Mouse (Mus musculus) lung, embryonic 14.5 days (tissue): Measurements from ENCODE around the gene Keap1. TPM values are rescaled to one million over a fixed set of nuclear protein-coding genes. Genes with fewer than 3 reads are reported as not detected.
"Not testable (repeated sequence)": the region's sequence is repeated elsewhere in the genome, so short reads cannot be mapped to it uniquely, and the experiment has no call there.

ENCODE experiments used
- ATAC-seq: fragments of 200-750 bp; cut with Nextera tagmentation; 2 replicates; pipeline ENCODE4 v1.8.0; 2017; ENCODE audit warnings: mild to moderate bottlenecking, moderate TSS enrichment, moderate library complexity; ENCODE audit not compliant: insufficient read depth
- DNase-seq: peaks from one replicate; pipeline ENCODE4 v3.0.0-alpha.2; 2015
- H3K27ac ChIP-seq: fragments of 300-500 bp; sonication (generic); 2 replicates; pipeline ENCODE4 v1.5.1; 2014; ENCODE audit warnings: low read depth, mild to moderate bottlenecking, moderate library complexity
- H3K27me3 ChIP-seq: fragments of 300-500 bp; sonication (generic); 2 replicates; pipeline ENCODE4 v1.6.1; 2014; ENCODE audit warnings: low read length, control low read depth; ENCODE audit not compliant: insufficient read depth
- H3K36me3 ChIP-seq: fragments of 300-500 bp; sonication (generic); 2 replicates; pipeline ENCODE4 v1.6.1; 2014; ENCODE audit warnings: control low read depth; ENCODE audit not compliant: insufficient read depth
- H3K4me1 ChIP-seq: fragments of 300-500 bp; sonication (generic); 2 replicates; pipeline ENCODE4 v1.6.1; 2014; ENCODE audit warnings: antibody characterized with exemption, control low read depth; ENCODE audit not compliant: insufficient read depth
- H3K4me2 ChIP-seq: fragments of 300-500 bp; sonication (generic); 2 replicates; pipeline ENCODE4 v1.6.1; 2014; ENCODE audit warnings: mild to moderate bottlenecking
- H3K4me3 ChIP-seq: fragments of 300-500 bp; sonication (generic); 2 replicates; pipeline ENCODE4 v1.5.1; 2014; ENCODE audit warnings: low read depth, low read length
- H3K9ac ChIP-seq: fragments of 300-500 bp; sonication (generic); 2 replicates; pipeline ENCODE4 v1.6.1; 2014
- H3K9me3 ChIP-seq: fragments of 300-500 bp; sonication (generic); 2 replicates; pipeline ENCODE4 v1.6.1; 2016; ENCODE audit warnings: low read depth, low read length, control low read depth
- CTCF ChIP-seq: IDR thresholded peaks from 2 replicates; pipeline ENCODE4 v1.5.1; 2016; ENCODE audit warnings: antibody characterized with exemption, low read depth
- WGBS: fragments of 180-500 bp; shearing (Covaris S2); extraction: QIAGEN DNeasy Blood & Tissue Kit; methylation state at CpG from one replicate; pipeline ENCODE4 v1.1.7; 2014; 5-methylcytosine and 5-hydroxymethylcytosine counted together
- polyA plus RNA-seq: library from polyadenylated mRNA; unstranded; fragments of >200 nt; fragmentation: Nextera tagmentation; extraction: Ambion mirVana; gene quantifications from 2 replicates; pipeline ENCODE4 v1.2.1, GENCODE M21; 2014

The Keap1 gene
- polyA plus RNA-seq, 1 experiment from 2014 or later = 44.6 TPM

- Histone ChIP-seq H3K27me3 (no peaks in the 10 kb centered on the region), H3K4me3 (no peak overlapping the region), H3K9ac (no peak overlapping the region), H3K9me3 (no peaks in the 10 kb centered on the region), H3K27ac (no peak overlapping the region), H3K4me2 (no peak overlapping the region), H3K4me1 (no peaks in the 10 kb centered on the region), H3K36me3 (peaks cover 97% of the 10 kb centered on the region)
- 90% methylated on average over 9 of the region's 9 CpGs for WGBS
- ATAC-seq = no peak
- no peak for DNase-seq
- TF ChIP-seq CTCF = no peak
Measured at GRCm38 (mm10) chr9:21272391-21272790, 33.2 kb upstream of the Keap1 start.

GRCm38 (mm10) chr9:21269590-21269989, 30.4 kb upstream of the Keap1 start:
- ATAC-seq, H3K4me1 ChIP-seq, H3K27me3 ChIP-seq, H3K9ac ChIP-seq, H3K9me3 ChIP-seq, H3K4me3 ChIP-seq, H3K4me2 ChIP-seq, H3K27ac ChIP-seq, DNase-seq: not testable (repeated sequence)
- peaks cover 75% of the 10 kb centered on the region for H3K36me3 ChIP-seq
- 73% methylated on average over 5 of the region's 5 CpGs for WGBS

- Histone ChIP-seq H3K9me3 (no peaks in the 10 kb centered on the region), H3K4me1 (peaks cover 11% of the 10 kb centered on the region; the same call in 1 of the 2 replicates), H3K4me3 (no peak overlapping the region), H3K36me3 (peaks cover 62% of the 10 kb centered on the region), H3K27me3 (no peaks in the 10 kb centered on the region), H3K27ac (no peak overlapping the region), H3K9ac (no peak overlapping the region), H3K4me2 (no peak overlapping the region)
- DNase-seq = no peak
- TF ChIP-seq CTCF = no peak
- 94% methylated on average over 16 of the region's 16 CpGs for WGBS
- no peak for ATAC-seq
Measured at GRCm38 (mm10) chr9:21268305-21268704, 29.1 kb upstream of the Keap1 start.

GRCm38 (mm10) chr9:21266889-21267288, 27.7 kb upstream of the Keap1 start:
- Histone ChIP-seq H3K9ac (no peak overlapping the region), H3K4me3 (no peak overlapping the region), H3K27me3 (no peaks in the 10 kb centered on the region), H3K4me1 (peaks cover 11% of the 10 kb centered on the region; the same call in 1 of the 2 replicates), H3K4me2 (peak overlapping the region; percentile 90; the same call in 1 of the 2 replicates), H3K27ac (no peak overlapping the region), H3K36me3 (peaks cover 48% of the 10 kb centered on the region), H3K9me3 (no peaks in the 10 kb centered on the region)
- no peak for TF ChIP-seq CTCF
- WGBS = 87% methylated on average over 5 of the region's 5 CpGs
- DNase-seq (no peak), ATAC-seq (no peak)

GRCm38 (mm10) chr9:21265611-21266010, 26.4 kb upstream of the Keap1 start:
- ATAC-seq = peak; percentile 15; the same call in 1 of the 2 replicates
- no peak for DNase-seq
- Histone ChIP-seq H3K36me3 (peaks cover 35% of the 10 kb centered on the region), H3K27me3 (no peaks in the 10 kb centered on the region), H3K4me1 (peaks cover 11% of the 10 kb centered on the region; the same call in 1 of the 2 replicates), H3K27ac (peak overlapping the region; percentile 36; the same call in 1 of the 2 replicates), H3K4me3 (peak overlapping the region; percentile 88), H3K9ac (peak overlapping the region; percentile 85), H3K4me2 (peak overlapping the region; percentile 90), H3K9me3 (no peaks in the 10 kb centered on the region)
- WGBS = 4% methylated on average over 11 of the region's 11 CpGs
- TF ChIP-seq CTCF = no peak

GRCm38 (mm10) chr9:21265000-21265561, 25.9 kb upstream of the Keap1 start, which contains the start of gene Atg4d:
TSS of gene Atg4d (plus strand) at chr9:21265293.
- ATAC-seq (peak; percentile 96), DNase-seq (peak; percentile 100)
- Histone ChIP-seq H3K4me1 (peaks cover 11% of the 10 kb centered on the region; the same call in 1 of the 2 replicates), H3K27ac (peak within 1 kb of the TSS; percentile 65), H3K9ac (peak within 1 kb of the TSS; percentile 85), H3K9me3 (no peaks in the 10 kb centered on the region), H3K36me3 (peaks cover 30% of the 10 kb centered on the region), H3K4me2 (peak within 1 kb of the TSS; percentile 90), H3K4me3 (peak within 1 kb of the TSS; percentile 88), H3K27me3 (no peaks in the 10 kb centered on the region)
- TF ChIP-seq CTCF = no peak
- under 1% methylated on average over 45 of the region's 49 CpGs for WGBS

GRCm38 (mm10) chr9:21264272-21264999, 25.3 kb upstream of the Keap1 start:
- peak overlapping the region; percentile 22 for H3K9ac ChIP-seq
- ATAC-seq (peak; percentile 42), DNase-seq (peak; percentile 57)
- H3K4me2 ChIP-seq = peak overlapping the region; percentile 70
- no peak for TF ChIP-seq CTCF
- H3K36me3 ChIP-seq = peaks cover 24% of the 10 kb centered on the region
- H3K4me1 ChIP-seq = peaks cover 11% of the 10 kb centered on the region; the same call in 1 of the 2 replicates
- no peaks in the 10 kb centered on the region for H3K9me3 ChIP-seq
- H3K4me3 ChIP-seq = peak overlapping the region; percentile 88
- 14% methylated on average over 17 of the region's 17 CpGs for WGBS
- H3K27me3 ChIP-seq = no peaks in the 10 kb centered on the region
- peak overlapping the region; percentile 65 for H3K27ac ChIP-seq
